Mouse (Mus musculus): Measurements from ENCODE around the gene Aamdc. TPM values are rescaled to one million over a fixed set of nuclear protein-coding genes. Genes with fewer than 3 reads are reported as not detected.

The Aamdc gene
- polyA plus RNA-seq, 1 experiment from 2014 or later: 47.4 TPM

DNA sequence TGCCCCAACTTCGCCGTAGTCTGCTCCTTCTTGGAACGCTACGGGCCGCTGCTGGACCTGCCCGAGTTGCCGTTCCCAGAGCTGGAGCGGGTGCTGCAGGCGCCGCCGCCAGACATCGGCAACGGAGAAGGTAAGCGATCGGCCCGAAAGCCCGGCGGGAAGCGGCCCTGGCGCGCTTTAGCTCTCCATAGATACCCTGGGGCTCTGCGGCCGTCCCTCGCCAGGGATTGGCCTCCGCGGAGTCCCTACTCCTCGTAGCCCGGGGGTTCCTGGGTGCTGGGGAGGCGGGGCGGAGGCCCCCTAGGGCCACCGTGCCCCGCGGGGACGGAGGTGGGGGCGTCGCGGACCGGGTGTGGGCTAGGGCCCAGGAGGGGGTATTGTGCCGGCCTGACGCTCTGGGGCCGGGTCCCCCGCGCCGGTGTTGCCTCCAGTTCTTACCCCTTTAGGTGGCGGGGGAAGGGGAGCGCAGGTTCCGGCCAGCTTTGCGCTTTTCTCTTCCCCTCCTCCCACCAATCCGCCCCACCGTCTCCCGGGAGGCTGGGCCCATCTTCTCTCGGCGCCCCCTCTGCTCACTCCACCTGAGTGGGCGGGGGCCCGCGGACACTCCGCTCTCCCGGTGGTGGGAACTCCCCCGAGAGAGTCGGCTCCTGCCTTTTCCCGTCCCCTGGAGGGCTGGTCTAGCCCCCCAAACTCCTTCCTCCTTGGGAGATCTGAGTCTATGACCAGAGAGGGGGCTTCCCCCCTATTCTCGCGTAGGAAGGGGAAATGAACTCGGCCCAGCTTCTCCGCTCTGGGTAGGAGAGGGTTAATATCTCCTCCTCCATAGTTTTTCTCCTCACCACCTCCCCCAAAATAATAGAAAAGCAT, 912 bp upstream of the Aamdc start:
- ATAC-seq (replicated peaks; ENCODE audit: insufficient number of reproducible peaks, insufficient read depth, low FRiP score, low read depth): peak; percentile 44

GRCm38 (mm10) chr7:97578361-97579066, 783 bp downstream of the Aamdc start:
- H3K4me1 ChIP-seq (replicated peaks): peaks cover 13% of the 10 kb centered on the region
- H3K36me3 ChIP-seq: no peaks in the 10 kb centered on the region
- WGBS: 27% methylated on average over 8 of the region's 8 CpGs
- peak overlapping the region; percentile 75 for H3K9ac ChIP-seq
- peak overlapping the region; percentile 99 for H3K4me3 ChIP-seq
- peak overlapping the region; percentile 87 for H3K4me2 ChIP-seq
- peak overlapping the region; percentile 97 for H3K27ac ChIP-seq
- no peaks in the 10 kb centered on the region for H3K9me3 ChIP-seq (replicated peaks)
- no peak for ATAC-seq (replicated peaks; ENCODE audit: insufficient number of reproducible peaks, insufficient read depth, low FRiP score, low read depth)
- H3K27me3 ChIP-seq: no peaks in the 10 kb centered on the region

More for the DNA sequence above, 912 bp upstream of the Aamdc start:
- H3K4me3 ChIP-seq: peak overlapping the region; percentile 99
- peak overlapping the region; percentile 100 for H3K9ac ChIP-seq
- H3K27ac ChIP-seq: peak overlapping the region; percentile 97
- H3K4me1 ChIP-seq (replicated peaks): peaks cover 20% of the 10 kb centered on the region
- H3K27me3 ChIP-seq: no peaks in the 10 kb centered on the region
- WGBS: under 1% methylated on average over 60 of the region's 65 CpGs
- H3K36me3 ChIP-seq: no peaks in the 10 kb centered on the region
- peak overlapping the region; percentile 87 for H3K4me2 ChIP-seq
- no peaks in the 10 kb centered on the region for H3K9me3 ChIP-seq (replicated peaks)

DNA sequence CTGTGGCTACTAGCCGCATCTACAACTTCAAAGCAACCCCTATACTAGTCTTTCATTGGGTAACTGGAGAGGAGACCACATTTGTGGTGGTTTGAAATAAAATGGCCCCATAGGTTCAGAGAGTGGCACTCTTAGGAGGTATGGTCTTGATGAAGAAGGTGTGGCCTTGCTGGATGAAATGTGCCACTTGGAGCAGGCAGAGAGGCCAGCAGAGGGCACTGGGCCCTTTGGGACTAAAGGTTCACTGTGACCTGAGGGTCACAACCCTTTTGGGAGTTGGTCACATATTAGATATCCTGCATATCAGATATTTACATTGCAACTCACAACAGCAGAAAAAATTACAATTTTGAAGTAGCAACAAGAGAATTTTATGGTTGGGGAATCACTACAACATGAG, 8.9 kb downstream of the Aamdc start:
- no peak overlapping the region for H3K4me3 ChIP-seq
- ATAC-seq (replicated peaks; ENCODE audit: insufficient number of reproducible peaks, insufficient read depth, low FRiP score, low read depth): no peak
- H3K27me3 ChIP-seq: no peaks in the 10 kb centered on the region
- 85% methylated on average over 1 of the region's 1 CpGs for WGBS
- H3K4me1 ChIP-seq (replicated peaks): no peaks in the 10 kb centered on the region
- H3K36me3 ChIP-seq: 0 out of 2 replicates have a peak, but pooled peaks cover 4% of the 10 kb centered on the region
- no peak overlapping the region for H3K27ac ChIP-seq
- no peak overlapping the region for H3K9ac ChIP-seq
- H3K9me3 ChIP-seq (replicated peaks): no peaks in the 10 kb centered on the region
- H3K4me2 ChIP-seq: no peak overlapping the region

DNA sequence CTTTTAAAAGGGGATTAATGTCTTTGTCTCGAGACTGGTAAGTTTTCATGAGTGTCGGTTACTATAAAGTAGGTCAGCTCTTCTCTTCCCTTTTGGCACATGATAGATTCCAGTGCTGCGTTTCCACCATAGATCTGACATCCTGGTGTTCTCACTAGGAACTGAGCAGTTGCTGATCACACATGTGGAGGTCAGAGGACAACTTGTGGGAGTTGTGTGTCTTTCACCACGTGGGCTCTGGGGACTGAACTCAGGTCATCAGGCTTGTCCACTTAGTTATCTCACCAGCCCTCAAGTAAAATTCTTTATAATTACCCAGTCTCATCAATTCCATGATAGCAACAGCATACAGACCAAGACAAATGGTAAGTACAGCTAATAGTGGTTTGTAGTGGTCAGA, 9.9 kb downstream of the Aamdc start:
- no peaks in the 10 kb centered on the region for H3K4me1 ChIP-seq (replicated peaks)
- no peak for ATAC-seq (replicated peaks; ENCODE audit: insufficient number of reproducible peaks, insufficient read depth, low FRiP score, low read depth)
- H3K4me2 ChIP-seq: no peak overlapping the region
- no peak overlapping the region for H3K9ac ChIP-seq
- H3K9me3 ChIP-seq (replicated peaks): no peaks in the 10 kb centered on the region
- H3K4me3 ChIP-seq: no peak overlapping the region
- no peak overlapping the region for H3K27ac ChIP-seq
- WGBS: 63% methylated on average over 4 of the region's 4 CpGs
- H3K27me3 ChIP-seq: no peaks in the 10 kb centered on the region
- 0 out of 2 replicates have a peak, but pooled peaks cover 4% of the 10 kb centered on the region for H3K36me3 ChIP-seq

- H3K4me1 ChIP-seq (replicated peaks): no peaks in the 10 kb centered on the region
- peaks cover 4% of the 10 kb centered on the region; the same call in 1 of the 2 replicates for H3K36me3 ChIP-seq
- H3K4me3 ChIP-seq: no peak overlapping the region
- no peak overlapping the region for H3K27ac ChIP-seq
- WGBS: 79% methylated on average over 2 of the region's 2 CpGs
- no peak for ATAC-seq (replicated peaks; ENCODE audit: insufficient number of reproducible peaks, insufficient read depth, low FRiP score, low read depth)
- no peak overlapping the region for H3K9ac ChIP-seq
- no peaks in the 10 kb centered on the region for H3K9me3 ChIP-seq (replicated peaks)
- H3K27me3 ChIP-seq: no peaks in the 10 kb centered on the region
- H3K4me2 ChIP-seq: no peak overlapping the region
These were observed 15.7 kb downstream of the Aamdc start for GRCm38 (mm10) chr7:97563576-97563975.

DNA sequence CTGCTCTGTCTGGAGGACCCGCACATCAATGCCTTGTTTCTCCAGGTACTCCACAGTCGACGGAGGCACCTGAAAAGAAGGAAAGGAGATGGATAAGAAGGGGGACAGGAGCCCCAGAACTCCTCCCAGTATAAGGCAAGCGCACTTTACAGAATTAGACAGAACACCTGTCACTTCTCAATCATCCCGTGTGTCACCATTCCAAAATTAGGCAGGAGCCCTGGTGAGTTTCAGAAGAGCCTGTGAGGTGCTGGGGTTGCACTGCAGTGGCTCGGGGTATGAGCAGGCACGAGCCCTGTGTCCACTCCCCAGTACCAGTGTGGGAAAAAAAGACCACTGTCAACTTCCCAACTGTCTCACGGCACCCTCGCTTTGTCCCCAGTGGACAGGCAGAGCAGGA, 28.6 kb downstream of the Aamdc start:
- ATAC-seq (replicated peaks; ENCODE audit: insufficient number of reproducible peaks, insufficient read depth, low FRiP score, low read depth): no peak
- no peaks in the 10 kb centered on the region for H3K9me3 ChIP-seq (replicated peaks)
- H3K4me2 ChIP-seq: no peak overlapping the region
- H3K4me1 ChIP-seq (replicated peaks): no peaks in the 10 kb centered on the region
- no peak overlapping the region for H3K27ac ChIP-seq
- WGBS: 77% methylated on average over 9 of the region's 9 CpGs
- no peaks in the 10 kb centered on the region for H3K36me3 ChIP-seq
- H3K4me3 ChIP-seq: no peak overlapping the region
- H3K9ac ChIP-seq: no peak overlapping the region
- H3K27me3 ChIP-seq: no peaks in the 10 kb centered on the region

DNA sequence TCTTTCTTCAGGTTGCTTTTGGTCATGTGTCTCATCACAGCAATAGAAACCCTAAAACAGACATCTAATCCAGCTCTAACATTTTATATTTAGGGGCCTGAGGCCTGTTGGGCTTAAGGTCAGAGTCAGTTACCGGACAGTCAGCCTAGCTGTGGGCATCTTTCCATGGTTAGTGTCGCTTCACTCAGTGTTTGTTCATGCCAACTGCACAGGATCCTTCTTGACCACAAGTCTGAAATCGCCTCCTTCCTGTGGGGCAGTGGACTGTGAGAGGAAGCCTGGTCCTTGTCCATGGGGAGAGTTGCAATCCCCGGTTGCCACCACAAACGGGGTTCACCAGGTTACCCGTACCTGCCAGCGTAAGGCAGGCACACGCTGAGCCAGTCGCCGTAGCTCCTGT, 30.0 kb downstream of the Aamdc start:
- H3K36me3 ChIP-seq: no peaks in the 10 kb centered on the region
- WGBS: 91% methylated on average over 10 of the region's 10 CpGs
- H3K27me3 ChIP-seq: no peaks in the 10 kb centered on the region
- H3K4me2 ChIP-seq: no peak overlapping the region
- no peak overlapping the region for H3K27ac ChIP-seq
- H3K9ac ChIP-seq: no peak overlapping the region
- H3K4me3 ChIP-seq: no peak overlapping the region
- no peaks in the 10 kb centered on the region for H3K9me3 ChIP-seq (replicated peaks)
- H3K4me1 ChIP-seq (replicated peaks): no peaks in the 10 kb centered on the region
- no peak for ATAC-seq (replicated peaks; ENCODE audit: insufficient number of reproducible peaks, insufficient read depth, low FRiP score, low read depth)

GRCm38 (mm10) chr7:97546462-97546861, 32.8 kb downstream of the Aamdc start:
- ATAC-seq (replicated peaks; ENCODE audit: insufficient number of reproducible peaks, insufficient read depth, low FRiP score, low read depth): no peak
- Histone ChIP-seq H3K4me2 (no peak overlapping the region), H3K4me3 (no peak overlapping the region), H3K27ac (no peak overlapping the region), H3K4me1 (replicated peaks) (no peaks in the 10 kb centered on the region), H3K9ac (no peak overlapping the region), H3K9me3 (replicated peaks) (no peaks in the 10 kb centered on the region), H3K27me3 (no peaks in the 10 kb centered on the region), H3K36me3 (peaks cover 23% of the 10 kb centered on the region)
- 83% methylated on average over 2 of the region's 2 CpGs for WGBS

- 88% methylated on average over 5 of the region's 5 CpGs for WGBS
- H3K27ac ChIP-seq: no peak overlapping the region
- no peak overlapping the region for H3K4me3 ChIP-seq
- no peaks in the 10 kb centered on the region for H3K27me3 ChIP-seq
- H3K4me2 ChIP-seq: no peak overlapping the region
- ATAC-seq (replicated peaks; ENCODE audit: insufficient number of reproducible peaks, insufficient read depth, low FRiP score, low read depth): no peak
- no peak overlapping the region for H3K9ac ChIP-seq
- no peaks in the 10 kb centered on the region for H3K9me3 ChIP-seq (replicated peaks)
- peaks cover 65% of the 10 kb centered on the region for H3K36me3 ChIP-seq
- H3K4me1 ChIP-seq (replicated peaks): no peaks in the 10 kb centered on the region
These were observed 42.7 kb downstream of the Aamdc start for GRCm38 (mm10) chr7:97536571-97536970.

DNA sequence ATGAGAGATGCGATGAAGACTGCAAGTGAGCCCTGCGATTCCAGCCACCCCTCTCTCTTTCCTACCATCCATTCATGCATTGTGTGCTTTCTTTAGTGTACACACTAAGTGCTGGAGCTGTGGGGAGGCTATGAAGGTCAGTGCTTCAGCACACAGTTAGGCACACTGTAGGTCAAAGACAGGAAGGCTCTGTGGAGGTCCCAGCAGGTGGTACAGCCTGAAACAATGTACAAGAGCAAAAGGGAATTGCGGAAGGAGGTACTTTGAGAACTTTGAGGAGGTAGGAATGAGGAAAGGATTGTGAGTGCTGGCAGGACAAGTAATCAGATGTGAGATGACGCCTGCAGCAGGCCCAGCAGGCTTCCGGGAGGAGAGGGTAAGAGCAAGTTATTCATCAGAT, 43.8 kb downstream of the Aamdc start:
- no peak overlapping the region for H3K4me2 ChIP-seq
- no peaks in the 10 kb centered on the region for H3K27me3 ChIP-seq
- no peak for ATAC-seq (replicated peaks; ENCODE audit: insufficient number of reproducible peaks, insufficient read depth, low FRiP score, low read depth)
- no peaks in the 10 kb centered on the region for H3K4me1 ChIP-seq (replicated peaks)
- peaks cover 64% of the 10 kb centered on the region for H3K36me3 ChIP-seq
- H3K4me3 ChIP-seq: no peak overlapping the region
- WGBS: 92% methylated on average over 5 of the region's 5 CpGs
- no peaks in the 10 kb centered on the region for H3K9me3 ChIP-seq (replicated peaks)
- H3K27ac ChIP-seq: no peak overlapping the region
- no peak overlapping the region for H3K9ac ChIP-seq

GRCm38 (mm10) chr7:97519935-97520334, 59.4 kb downstream of the Aamdc start:
- WGBS: 86% methylated on average over 2 of the region's 2 CpGs

More at GRCm38 (mm10) chr7:97519935-97520334, 59.4 kb downstream of the Aamdc start:
- H3K4me2 ChIP-seq: no peak overlapping the region
- no peak overlapping the region for H3K4me3 ChIP-seq
- H3K36me3 ChIP-seq: peaks cover 55% of the 10 kb centered on the region
- H3K9ac ChIP-seq: no peak overlapping the region
- H3K27me3 ChIP-seq: no peaks in the 10 kb centered on the region
- H3K27ac ChIP-seq: no peak overlapping the region
- no peaks in the 10 kb centered on the region for H3K9me3 ChIP-seq (replicated peaks)
- H3K4me1 ChIP-seq (replicated peaks): peaks cover 4% of the 10 kb centered on the region; the same call in 1 of the 2 replicates
- no peak for ATAC-seq (replicated peaks; ENCODE audit: insufficient number of reproducible peaks, insufficient read depth, low FRiP score, low read depth)

All from heart, embryonic 15.5 days (tissue).